Mouse (Mus musculus) right cerebral cortex, postnatal 10 days (tissue): ENCODE measurements around the gene Hyal6.

Experiments used
- DNase-seq, 2 experiments: peaks; one replicate each; pipeline ENCODE4 v3.0.0; 2021; ENCODE audit warnings: low spot score in 2 of 2

The Hyal6 gene

GRCm38 (mm10) chr6:24732945-24733344 is at the start of gene Hyal6:
TSS of gene Hyal6 (plus strand) at chr6:24733245.
- no peak for DNase-seq

GRCm38 (mm10) chr6:24687871-24688270 is 45.2 kb upstream of the Hyal6 start:
- DNase-seq = no peak

GRCm38 (mm10) chr6:24694455-24695410 is 38.3 kb upstream of the Hyal6 start:
- no peak for DNase-seq

GRCm38 (mm10) chr6:24696117-24696516 is 36.9 kb upstream of the Hyal6 start:
- no peak for DNase-seq

GRCm38 (mm10) chr6:24697216-24697615 is 35.8 kb upstream of the Hyal6 start:
- DNase-seq = no peak

GRCm38 (mm10) chr6:24707090-24707489 is 26.0 kb upstream of the Hyal6 start:
- no peak for DNase-seq

- DNase-seq = no peak
These were observed 25.5 kb upstream of the Hyal6 start for GRCm38 (mm10) chr6:24707499-24707898.

GRCm38 (mm10) chr6:24721317-24722099 is 11.5 kb upstream of the Hyal6 start:
- peak; percentile 62 to 66 for DNase-seq

- no peak for DNase-seq
These were observed 4.9 kb upstream of the Hyal6 start for GRCm38 (mm10) chr6:24728130-24728529.

- DNase-seq = no peak
These were observed 1.5 kb downstream of the Hyal6 start for GRCm38 (mm10) chr6:24734565-24734964.

GRCm38 (mm10) chr6:24748029-24748428 is 15.0 kb downstream of the Hyal6 start, which contains the start of gene Hyal4:
TSS of gene Hyal4 (plus strand) at chr6:24748329.
- no peak for DNase-seq

GRCm38 (mm10) chr6:24759281-24759680 is 26.2 kb downstream of the Hyal6 start:
- no peak for DNase-seq

- no peak for DNase-seq
These were observed 33.2 kb downstream of the Hyal6 start for GRCm38 (mm10) chr6:24766261-24766660.

GRCm38 (mm10) chr6:24779182-24779581 is 46.1 kb downstream of the Hyal6 start:
- DNase-seq = no peak

GRCm38 (mm10) chr6:24790888-24791287 is 57.8 kb downstream of the Hyal6 start, which contains the start of gene Spam1:
TSS of gene Spam1 (plus strand) at chr6:24791188.
- no peak for DNase-seq
